Mouse (Mus musculus) E14TG2a.4 (cell line): Measurements from ENCODE around the gene Atp2a1.

Experiments used
- H3K27me3 ChIP-seq: 2 replicates; pipeline ENCODE4 v1.6.1; 2014; ENCODE audit warnings: low read length, control low read depth; ENCODE audit not compliant: insufficient read depth
- H3K36me3 ChIP-seq: 2 replicates; pipeline ENCODE4 v1.6.1; 2014; ENCODE audit warnings: low read length, control low read depth; ENCODE audit not compliant: insufficient read depth
- H3K4me1 ChIP-seq: replicated peaks from 2 replicates; pipeline ENCODE4 v1.6.1; 2014; ENCODE audit warnings: low read depth, low read length, control low read depth
- H3K4me3 ChIP-seq: replicated peaks from 2 replicates; pipeline ENCODE4 v1.5.1; 2014; ENCODE audit warnings: mild to moderate bottlenecking, low read length
- H3K9me3 ChIP-seq: 2 replicates; pipeline ENCODE4 v1.6.1; 2014; ENCODE audit warnings: low read length, control low read depth
- CTCF ChIP-seq: conservative IDR thresholded peaks from 2 replicates; pipeline ENCODE4 v1.5.1; 2014; ENCODE audit warnings: low read length
- NANOG ChIP-seq: IDR thresholded peaks from 2 replicates; pipeline ENCODE4 v1.6.1; 2014; ENCODE audit warnings: borderline replicate concordance, low read length, mixed read lengths
- POU5F1 ChIP-seq: IDR thresholded peaks from 2 replicates; pipeline ENCODE4 v1.6.1; 2014; ENCODE audit warnings: low read length, borderline replicate concordance

The Atp2a1 gene

DNA sequence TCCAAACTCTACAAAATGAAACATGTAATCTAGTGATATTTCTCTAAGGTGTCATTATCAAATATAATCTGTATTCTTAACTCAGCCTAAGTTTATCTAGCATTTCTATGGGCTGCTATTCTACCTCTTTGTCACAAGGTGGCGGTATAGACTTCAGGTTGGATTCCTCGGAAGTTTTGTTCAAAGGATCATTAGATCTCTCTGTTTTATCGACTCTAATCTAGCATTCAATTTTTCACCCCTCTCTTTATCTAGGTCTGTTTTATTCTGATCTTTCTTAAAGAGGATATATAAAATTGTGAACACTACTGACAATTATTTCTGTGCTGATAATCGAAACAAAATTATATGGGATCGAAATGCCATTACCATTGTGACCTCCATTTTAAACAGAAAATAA is 18.8 kb upstream of the Atp2a1 start:
- peaks cover 42% of the 10 kb centered on the region for H3K4me1 ChIP-seq
- H3K4me3 ChIP-seq, result peak overlapping the region; percentile 76
- no peaks in the 10 kb centered on the region for H3K27me3 ChIP-seq
- H3K9me3 ChIP-seq, result no peaks in the 10 kb centered on the region
- H3K36me3 ChIP-seq, result no peaks in the 10 kb centered on the region
- TF ChIP-seq POU5F1 (no peak), NANOG (no peak), CTCF (peak; percentile 95)

DNA sequence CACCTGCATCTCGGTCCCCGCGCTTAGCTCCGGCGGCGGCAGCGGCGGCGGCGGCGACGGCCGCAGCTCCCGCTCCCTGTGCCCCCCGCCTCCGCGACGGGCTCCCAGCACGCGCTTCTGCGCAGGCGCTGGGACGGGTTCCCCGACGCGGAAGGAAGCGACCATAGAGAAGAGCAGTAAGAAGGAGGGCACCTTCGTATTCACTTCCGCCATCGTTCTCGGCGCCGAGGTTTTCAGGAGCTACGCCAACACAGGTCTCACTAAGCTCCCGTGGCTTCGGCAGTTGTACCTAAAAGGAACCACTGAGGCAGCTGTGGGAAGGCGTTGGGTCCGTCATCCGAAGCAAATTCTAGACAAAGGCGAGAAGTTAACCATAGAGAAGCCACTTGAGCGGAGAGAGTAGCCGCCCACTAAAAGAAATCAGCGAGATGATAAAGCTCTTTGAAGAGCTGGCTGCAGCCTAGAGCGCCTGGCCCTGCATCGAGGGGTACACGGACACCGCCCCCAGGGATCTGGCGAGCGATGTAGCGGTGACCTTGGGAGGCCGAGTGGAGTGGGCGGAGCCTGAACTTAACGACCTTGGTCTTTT is 12.2 kb upstream of the Atp2a1 start, which contains the start of gene Sh2b1:
Sh2b1 (minus strand) TSS at position 432 of the 589 bp plus-strand sequence.
- H3K27me3 ChIP-seq, result no peaks in the 10 kb centered on the region
- peaks cover 42% of the 10 kb centered on the region for H3K4me1 ChIP-seq
- peaks cover 37% of the 10 kb centered on the region for H3K36me3 ChIP-seq
- H3K4me3 ChIP-seq, result peak within 1 kb of the TSS; percentile 95
- TF ChIP-seq POU5F1 (no peak), NANOG (peak; percentile 50; the same call in 1 of the 2 replicates), CTCF (peak; percentile 20; the same call in 1 of the 2 replicates)
- no peaks in the 10 kb centered on the region for H3K9me3 ChIP-seq

DNA sequence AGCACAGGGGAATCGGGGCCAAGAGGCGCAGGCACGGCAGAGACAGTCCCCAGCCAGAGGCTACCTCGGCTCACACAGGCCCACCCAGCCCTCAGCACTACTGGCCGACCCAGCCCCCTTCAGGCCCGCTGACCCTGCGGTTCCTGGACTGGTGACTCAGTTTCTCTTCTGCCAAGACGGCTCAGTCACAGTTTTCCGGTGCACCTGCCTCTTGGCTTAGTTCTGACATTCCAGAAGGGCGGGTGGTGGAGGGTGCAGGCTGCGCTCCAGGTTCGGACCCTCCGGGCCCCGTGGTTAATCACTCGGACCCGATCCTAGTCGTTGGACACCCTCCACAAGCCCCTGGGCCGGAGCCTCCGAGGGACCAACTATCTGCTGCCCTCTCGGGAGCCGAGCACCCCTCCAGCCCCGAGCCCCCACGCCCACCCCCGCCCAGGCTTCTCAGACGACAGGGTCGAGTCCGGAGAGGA is 11.6 kb upstream of the Atp2a1 start:
- H3K4me3 ChIP-seq, result peak overlapping the region; percentile 95
- H3K36me3 ChIP-seq, result peaks cover 43% of the 10 kb centered on the region
- peaks cover 45% of the 10 kb centered on the region for H3K4me1 ChIP-seq
- no peaks in the 10 kb centered on the region for H3K9me3 ChIP-seq
- H3K27me3 ChIP-seq, result no peaks in the 10 kb centered on the region
- TF ChIP-seq CTCF (no peak), NANOG (no peak), POU5F1 (no peak)

DNA sequence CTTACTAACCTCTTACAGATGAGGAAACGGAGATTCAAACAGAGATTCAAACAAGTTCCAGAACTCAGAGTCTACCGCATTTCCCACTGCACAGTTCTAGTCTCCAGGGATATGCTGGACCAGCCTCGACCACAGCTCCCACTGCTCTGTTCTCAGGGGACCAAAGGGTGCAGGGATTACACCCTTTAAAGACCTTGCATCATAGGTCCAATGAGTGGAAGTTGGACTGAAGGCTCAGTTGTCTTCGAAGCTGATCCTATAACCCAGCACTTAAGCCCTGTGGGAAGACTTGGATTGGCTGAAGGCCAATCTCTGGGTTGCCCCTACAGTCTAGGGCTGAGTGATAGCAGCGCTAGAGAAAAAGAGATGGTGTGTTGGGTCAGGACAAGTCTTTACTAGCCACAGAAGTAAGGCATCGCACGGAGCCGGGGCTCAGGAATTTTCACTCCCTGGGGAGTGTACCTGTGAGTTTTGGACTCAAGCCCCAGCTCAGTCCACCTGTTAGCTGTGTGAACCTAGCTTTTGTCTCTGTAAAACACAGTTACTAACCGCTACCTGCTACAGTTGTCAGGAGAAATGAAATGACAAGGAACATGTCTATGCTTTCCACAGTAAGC is 10.7 kb upstream of the Atp2a1 start:
- peak overlapping the region; percentile 95 for H3K4me3 ChIP-seq
- peaks cover 55% of the 10 kb centered on the region for H3K4me1 ChIP-seq
- TF ChIP-seq NANOG (no peak), POU5F1 (no peak), CTCF (no peak)
- H3K9me3 ChIP-seq, result no peaks in the 10 kb centered on the region
- no peaks in the 10 kb centered on the region for H3K27me3 ChIP-seq
- peaks cover 52% of the 10 kb centered on the region for H3K36me3 ChIP-seq

DNA sequence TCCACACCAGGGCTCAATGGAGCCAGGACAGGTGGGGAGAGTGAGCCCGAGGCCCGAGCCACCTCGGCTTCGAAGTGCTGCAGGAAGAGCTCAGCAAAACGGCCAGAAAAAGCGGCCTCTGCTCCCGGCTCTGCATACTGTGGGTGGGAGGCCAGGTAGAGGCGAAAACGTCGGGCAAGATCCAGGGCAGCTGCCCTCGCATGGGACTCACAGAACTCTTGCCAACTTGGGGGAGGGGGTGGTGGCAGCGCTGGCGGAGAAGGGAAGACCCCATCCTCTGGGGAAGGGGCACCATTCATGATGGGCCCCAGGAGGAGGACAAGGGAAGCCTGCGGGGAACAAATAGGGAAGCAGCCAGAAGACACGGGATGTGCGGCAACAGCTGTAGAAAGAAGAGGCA is 9.8 kb upstream of the Atp2a1 start:
- Histone ChIP-seq H3K27me3 (no peaks in the 10 kb centered on the region), H3K4me1 (peaks cover 63% of the 10 kb centered on the region), H3K36me3 (peaks cover 61% of the 10 kb centered on the region), H3K4me3 (peak overlapping the region; percentile 2; the same call in 1 of the 2 replicates), H3K9me3 (no peaks in the 10 kb centered on the region)
- no peak for TF ChIP-seq POU5F1
- no peak for TF ChIP-seq CTCF
- TF ChIP-seq NANOG, result no peak

DNA sequence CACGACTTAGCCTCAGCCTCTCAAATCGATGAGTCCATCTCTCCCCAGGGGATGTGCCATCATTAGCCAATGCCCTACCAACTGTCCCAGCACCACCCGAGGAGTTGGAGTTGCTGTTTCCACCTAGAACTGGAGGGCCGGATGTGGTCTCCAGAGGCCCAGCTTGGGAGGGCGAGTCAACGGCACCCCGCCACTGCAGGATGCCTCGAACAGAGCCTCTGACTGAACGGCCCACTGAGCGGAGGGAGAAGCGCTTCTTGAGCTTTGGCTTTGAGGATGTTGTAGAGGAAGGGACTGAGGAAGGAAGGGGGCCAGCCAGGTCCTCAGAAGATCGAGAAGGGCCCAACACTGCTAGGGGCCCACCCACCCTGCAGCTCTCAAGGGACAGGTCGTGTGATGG is 9.4 kb upstream of the Atp2a1 start:
- Histone ChIP-seq H3K36me3 (peaks cover 65% of the 10 kb centered on the region), H3K4me1 (peaks cover 67% of the 10 kb centered on the region), H3K4me3 (no peak overlapping the region; the same call in 1 of the 2 replicates), H3K9me3 (no peaks in the 10 kb centered on the region), H3K27me3 (no peaks in the 10 kb centered on the region)
- no peak for TF ChIP-seq POU5F1
- TF ChIP-seq CTCF, result no peak
- no peak for TF ChIP-seq NANOG

DNA sequence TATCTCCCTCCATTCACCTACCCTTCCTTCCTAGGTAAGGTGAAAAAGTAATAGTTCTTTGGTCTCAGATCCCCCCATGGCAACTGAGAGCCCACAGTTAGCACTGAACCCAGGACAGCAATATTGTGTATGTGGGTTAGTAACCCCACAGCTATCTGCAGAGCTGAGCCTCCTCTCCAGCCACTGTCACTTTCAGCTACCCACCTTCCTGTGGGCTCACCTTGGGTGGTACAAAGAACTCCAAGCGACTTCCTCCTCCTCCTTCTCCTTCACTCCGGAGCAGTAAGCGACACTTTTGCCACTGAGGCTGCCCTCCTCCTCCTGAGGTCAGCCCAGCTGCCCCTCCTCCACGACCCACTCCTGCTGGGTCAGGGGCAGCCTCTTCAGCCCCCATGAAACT is 8.9 kb upstream of the Atp2a1 start:
- TF ChIP-seq CTCF (no peak), NANOG (no peak), POU5F1 (no peak)
- Histone ChIP-seq H3K4me3 (no peak overlapping the region), H3K27me3 (no peaks in the 10 kb centered on the region), H3K36me3 (peaks cover 69% of the 10 kb centered on the region), H3K4me1 (peaks cover 71% of the 10 kb centered on the region), H3K9me3 (no peaks in the 10 kb centered on the region)

DNA sequence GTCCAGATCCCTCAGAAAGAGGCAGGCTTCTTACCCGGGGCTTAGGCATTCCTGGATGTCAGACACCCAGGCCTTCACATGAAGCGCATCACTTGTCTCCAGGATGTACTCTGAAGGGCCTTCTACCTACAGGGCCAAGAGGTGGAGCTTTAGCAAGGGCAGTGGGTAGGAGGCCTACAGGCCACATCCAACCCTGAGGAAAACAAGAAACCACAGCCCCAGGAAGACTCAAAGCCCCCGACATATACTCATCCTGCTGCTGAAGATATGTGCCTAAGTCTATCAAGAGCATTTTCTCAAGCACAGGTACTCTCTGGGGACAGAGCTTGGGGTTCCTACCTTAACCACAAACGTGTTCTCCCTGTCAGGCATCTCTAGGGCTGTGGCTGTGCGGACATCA is 8.5 kb upstream of the Atp2a1 start:
- H3K9me3 ChIP-seq, result no peaks in the 10 kb centered on the region
- H3K27me3 ChIP-seq, result no peaks in the 10 kb centered on the region

More for the DNA sequence above, 8.5 kb upstream of the Atp2a1 start:
- no peak overlapping the region for H3K4me3 ChIP-seq
- peaks cover 71% of the 10 kb centered on the region for H3K4me1 ChIP-seq
- peaks cover 74% of the 10 kb centered on the region for H3K36me3 ChIP-seq
- TF ChIP-seq CTCF (no peak), POU5F1 (no peak), NANOG (no peak)
